8 mouse cellular contexts compared by ENCODE assay signal in genomic region chr19:16372752-16373486, GRCm38 (mm10).
DNase-seq lines count a peak whose midpoint lies in the region; ATAC-seq and TF ChIP-seq lines count a peak whose summit lies in the region.

No protein-coding gene starts in this region.

- no peak overlapping the region for H3K4me3 ChIP-seq in bone marrow, adult 2 months (replicated peaks; ENCODE audit: control insufficient read depth, low read depth, low read length)
- H3K4me3 ChIP-seq in stomach, embryonic 14.5 days (ENCODE audit: low read depth, low read length): no peak overlapping the region
- H3K4me3 ChIP-seq in gastrocnemius, adult 2 months: no peak overlapping the region

- no peaks in the 10 kb centered on the region for H3K27me3 ChIP-seq in stomach, embryonic 14.5 days (ENCODE audit: control insufficient read depth, insufficient read depth, low read length)

- 0 out of 2 replicates have a peak, but pooled peaks have one; percentile 18 for ATAC-seq in stomach, embryonic 14.5 days (ENCODE audit: insufficient number of reproducible peaks, insufficient read depth, low FRiP score, low read depth)

- TF ChIP-seq CTCF in bone marrow, adult 2 months (IDR thresholded peaks at IDR 0.05; ENCODE audit: control insufficient read depth, insufficient read depth, low read length): no peak
- no peak for TF ChIP-seq CTCF in gastrocnemius, adult 2 months (IDR thresholded peaks at IDR 0.05)

- H3K9me3 ChIP-seq in stomach, embryonic 14.5 days (ENCODE audit: control insufficient read depth, low read depth, low read length): no peaks in the 10 kb centered on the region

- peak; percentile 17 for DNase-seq in heart, adult 8-10 months (ENCODE audit: low spot score)
- no peak for DNase-seq in heart, postnatal 4 days
- peak; percentile 36 to 41 for DNase-seq in heart, postnatal 10 days
- peak; percentile 32 for DNase-seq in lung, postnatal 14 days
- no peak for DNase-seq in gastrocnemius, adult 2 months
- no peak for DNase-seq in adrenal gland, adult 18-20 months (ENCODE audit: low spot score in 2 of 2)

- intact Hi-C loops in heart, postnatal 10 days (cut with DNase I): no loop called here
- intact Hi-C loops in gastrocnemius, adult 2 months (cut with DNase I): no loop called here

- TF ChIP-seq POLR2A in bone marrow, adult 2 months (IDR thresholded peaks at IDR 0.05; ENCODE audit: borderline replicate concordance, control insufficient read depth, low read depth, low read length): no peak

- H3K9ac ChIP-seq in stomach, embryonic 14.5 days (replicated peaks; ENCODE audit: low read depth, low read length): no peak overlapping the region

- WGBS in bone marrow, adult 2 months: 54% methylated on average over 9 of the region's 9 CpGs
- WGBS in stomach, embryonic 14.5 days: 64% methylated on average over 9 of the region's 9 CpGs

- H3K4me2 ChIP-seq in stomach, embryonic 14.5 days (replicated peaks; ENCODE audit: low read depth, low read length): no peak overlapping the region

- peak overlapping the region; percentile 36; the same call in 1 of the 2 replicates for H3K27ac ChIP-seq in bone marrow, adult 2 months (ENCODE audit: control insufficient read depth, insufficient read depth, low read depth, low read length, poor library complexity)
- 0 out of 2 replicates have a peak overlapping the region, but pooled peaks have one; percentile 58 for H3K27ac ChIP-seq in stomach, embryonic 14.5 days (ENCODE audit: low read length)
- H3K27ac ChIP-seq in gastrocnemius, adult 2 months: no peak overlapping the region

- peaks cover 7% of the 10 kb centered on the region for H3K36me3 ChIP-seq in stomach, embryonic 14.5 days (ENCODE audit: control insufficient read depth, insufficient read depth, low read length)

- peaks cover 2% of the 10 kb centered on the region for H3K4me1 ChIP-seq in bone marrow, adult 2 months (ENCODE audit: control insufficient read depth, insufficient read depth, low read length)
- peaks cover 10% of the 10 kb centered on the region for H3K4me1 ChIP-seq in stomach, embryonic 14.5 days (ENCODE audit: control insufficient read depth, insufficient read depth, low read length)

Comparison
In these comparisons a context has a peak if more than half of its experiments do, and no peak if none do; other contexts are left out.
1. DNase-seq: peak in heart, adult 8-10 months (single experiment), heart, postnatal 10 days (2 of 2) and lung, postnatal 14 days (single experiment); none in heart, postnatal 4 days (single experiment), gastrocnemius, adult 2 months (single experiment) and adrenal gland, adult 18-20 months (0 of 2).